Mouse (Mus musculus) 3134 (cell line): Measurements from ENCODE around the gene Mfap1a.
"Not testable (repeated sequence)": the region's sequence is repeated elsewhere in the genome, so short reads cannot be mapped to it uniquely, and the experiment has no call there.

Experiments used
- DNase-seq: peaks from one replicate; pipeline ENCODE4 v3.0.0-alpha.2; 2011; ENCODE audit warnings: low spot score; ENCODE audit not compliant: insufficient read length; ENCODE audit errors: extremely low read depth

Gene Mfap1a

GRCm38 (mm10) chr2:121505942-121506882, at the start of gene Mfap1a, which contains the start of gene Wdr76:
Gene Mfap1a (minus strand): TSS chr2:121506665.
Gene Wdr76 (plus strand): TSS chr2:121506723.
- peak; percentile 81 for DNase-seq

- DNase-seq: no peak
These were observed 44.8 kb upstream of the Mfap1a start for GRCm38 (mm10) chr2:121551271-121551670.

GRCm38 (mm10) chr2:121549630-121550029, 43.2 kb upstream of the Mfap1a start:
- DNase-seq: no peak

- DNase-seq: no peak
These were observed 38.4 kb upstream of the Mfap1a start for GRCm38 (mm10) chr2:121544829-121545228.

GRCm38 (mm10) chr2:121525056-121525455, 18.6 kb upstream of the Mfap1a start:
- no peak for DNase-seq

GRCm38 (mm10) chr2:121522830-121523229, 16.4 kb upstream of the Mfap1a start:
- not testable (repeated sequence) for DNase-seq

- no peak for DNase-seq
These were observed 15.5 kb upstream of the Mfap1a start for GRCm38 (mm10) chr2:121522006-121522405.

- DNase-seq: not testable (repeated sequence)
These were observed 12.2 kb upstream of the Mfap1a start for GRCm38 (mm10) chr2:121518711-121519110.

- no peak for DNase-seq
These were observed 11.6 kb upstream of the Mfap1a start for GRCm38 (mm10) chr2:121518106-121518505.

GRCm38 (mm10) chr2:121514211-121514610, 7.7 kb upstream of the Mfap1a start:
- DNase-seq: no peak

GRCm38 (mm10) chr2:121512991-121513765, 6.7 kb upstream of the Mfap1a start:
- not testable (repeated sequence) for DNase-seq

GRCm38 (mm10) chr2:121511401-121511800, 4.9 kb upstream of the Mfap1a start:
- DNase-seq: no peak

- DNase-seq: peak; percentile 32
These were observed 3.1 kb upstream of the Mfap1a start for GRCm38 (mm10) chr2:121509584-121509983.

GRCm38 (mm10) chr2:121507951-121508330, 1.5 kb upstream of the Mfap1a start:
- DNase-seq: no peak

GRCm38 (mm10) chr2:121507173-121507950, 897 bp upstream of the Mfap1a start:
- DNase-seq: no peak

- DNase-seq: not testable (repeated sequence)
These were observed 4.9 kb downstream of the Mfap1a start for GRCm38 (mm10) chr2:121501550-121501949.

- not testable (repeated sequence) for DNase-seq
These were observed 22.1 kb downstream of the Mfap1a start for GRCm38 (mm10) chr2:121484403-121484802.

GRCm38 (mm10) chr2:121483576-121483975, 22.9 kb downstream of the Mfap1a start:
- DNase-seq: no peak

GRCm38 (mm10) chr2:121480916-121481315, 25.5 kb downstream of the Mfap1a start:
- not testable (repeated sequence) for DNase-seq

- DNase-seq: peak; percentile 41
These were observed 26.0 kb downstream of the Mfap1a start for GRCm38 (mm10) chr2:121480498-121480897.
